Mouse (Mus musculus): ENCODE measurements around the gene Wls.

The Wls gene

GRCm38 (mm10) chr3:159907329-159907728 is 67.9 kb downstream of the Wls start:
- no peak for DNase-seq (ENCODE audit: extremely low spot score, low read depth, low spot score)

GRCm38 (mm10) chr3:159917328-159918090 is 78.0 kb downstream of the Wls start:
- no peak for DNase-seq (ENCODE audit: extremely low spot score, low read depth, low spot score)
